Mouse (Mus musculus): ENCODE data around the gene Gpr33. TPM values are rescaled to one million over a fixed set of nuclear protein-coding genes. Genes with fewer than 3 reads are reported as not detected.

Gpr33 gene
- polyA plus RNA-seq, 1 experiment from 2014 or later, result not detected

- Histone ChIP-seq H3K9ac (ENCODE audit: low read length) (no peak overlapping the region), H3K36me3 (ENCODE audit: control insufficient read depth, insufficient read depth, low read length) (peaks cover 28% of the 10 kb centered on the region), H3K27ac (ENCODE audit: low read depth) (no peak overlapping the region), H3K4me1 (replicated peaks; ENCODE audit: control insufficient read depth, insufficient read depth, low read length) (no peaks in the 10 kb centered on the region), H3K4me3 (ENCODE audit: low read depth, low read length) (no peak overlapping the region), H3K4me2 (ENCODE audit: low read length) (no peak overlapping the region), H3K27me3 (replicated peaks; ENCODE audit: control insufficient read depth, insufficient read depth, low read length) (no peaks in the 10 kb centered on the region), H3K9me3 (ENCODE audit: control insufficient read depth, low read length) (no peaks in the 10 kb centered on the region)
- no peak for DNase-seq (ENCODE audit: low spot score)
- 83% methylated on average over 9 of the region's 9 CpGs for WGBS
- ATAC-seq (replicated peaks; ENCODE audit: low FRiP score, low TSS enrichment, low read depth), result no peak
Observed at GRCm38 (mm10) chr12:51998366-51998932, 29.4 kb downstream of the Gpr33 start.

DNA sequence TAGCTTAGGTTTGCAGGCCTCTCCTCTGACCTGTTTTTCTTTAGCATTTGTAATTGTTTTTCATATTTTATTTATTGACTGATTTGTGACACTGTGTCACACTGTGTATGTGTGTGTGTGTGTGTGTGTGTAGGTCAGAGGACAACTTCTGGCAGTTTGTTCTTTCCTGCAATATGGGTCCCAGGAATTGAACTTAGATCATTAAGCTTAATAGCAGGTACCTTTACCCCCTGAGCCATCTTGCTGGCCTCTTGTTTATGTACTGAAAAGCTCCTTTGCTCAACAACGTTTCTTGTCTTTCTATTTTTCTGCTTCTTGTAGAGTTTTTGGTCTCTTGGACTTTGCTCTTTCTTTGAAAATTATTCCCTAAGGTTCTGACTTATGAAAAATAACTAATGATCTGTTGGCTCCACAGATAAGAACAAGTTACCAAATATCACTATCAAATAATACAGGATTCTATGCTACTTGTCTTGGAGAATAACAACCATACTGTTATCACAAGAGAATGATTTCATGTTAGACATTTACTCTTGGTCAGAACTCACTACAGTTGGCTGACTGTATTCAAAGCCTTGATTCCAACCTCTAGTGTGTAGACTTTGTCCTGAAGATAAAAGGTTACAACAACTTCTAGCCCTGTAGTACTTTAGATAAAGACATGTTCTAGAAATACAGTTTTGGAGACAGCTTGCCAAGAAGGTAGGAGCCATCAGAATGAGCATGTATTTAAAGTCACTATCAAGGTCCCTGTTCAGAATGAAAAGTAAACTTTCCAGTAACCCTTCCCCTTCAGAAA, 31.9 kb downstream of the Gpr33 start:
- ATAC-seq (replicated peaks; ENCODE audit: low FRiP score, low TSS enrichment, low read depth) (no peak), DNase-seq (ENCODE audit: low spot score) (no peak)
- Histone ChIP-seq H3K4me2 (ENCODE audit: low read length) (no peak overlapping the region), H3K36me3 (ENCODE audit: control insufficient read depth, insufficient read depth, low read length) (peaks cover 28% of the 10 kb centered on the region), H3K27ac (ENCODE audit: low read depth) (no peak overlapping the region), H3K4me1 (replicated peaks; ENCODE audit: control insufficient read depth, insufficient read depth, low read length) (no peaks in the 10 kb centered on the region), H3K27me3 (replicated peaks; ENCODE audit: control insufficient read depth, insufficient read depth, low read length) (no peaks in the 10 kb centered on the region), H3K9ac (ENCODE audit: low read length) (no peak overlapping the region), H3K4me3 (ENCODE audit: low read depth, low read length) (no peak overlapping the region), H3K9me3 (ENCODE audit: control insufficient read depth, low read length) (no peaks in the 10 kb centered on the region)
- WGBS, result 77% methylated on average over 1 of the region's 1 CpGs

- no peak for DNase-seq (ENCODE audit: low spot score)
- Histone ChIP-seq H3K4me1 (replicated peaks; ENCODE audit: control insufficient read depth, insufficient read depth, low read length) (no peaks in the 10 kb centered on the region), H3K4me2 (ENCODE audit: low read length) (no peak overlapping the region), H3K4me3 (ENCODE audit: low read depth, low read length) (no peak overlapping the region), H3K9ac (ENCODE audit: low read length) (no peak overlapping the region), H3K27me3 (replicated peaks; ENCODE audit: control insufficient read depth, insufficient read depth, low read length) (no peaks in the 10 kb centered on the region), H3K27ac (ENCODE audit: low read depth) (no peak overlapping the region), H3K36me3 (ENCODE audit: control insufficient read depth, insufficient read depth, low read length) (no peaks in the 10 kb centered on the region), H3K9me3 (ENCODE audit: control insufficient read depth, low read length) (no peaks in the 10 kb centered on the region)
- WGBS, result 75% methylated on average over 2 of the region's 2 CpGs
- ATAC-seq (replicated peaks; ENCODE audit: low FRiP score, low TSS enrichment, low read depth), result no peak
Observed at GRCm38 (mm10) chr12:51990629-51991028, 37.2 kb downstream of the Gpr33 start.

- WGBS, result 87% methylated on average over 5 of the region's 5 CpGs
- Histone ChIP-seq H3K4me1 (replicated peaks; ENCODE audit: control insufficient read depth, insufficient read depth, low read length) (no peaks in the 10 kb centered on the region), H3K4me2 (ENCODE audit: low read length) (no peak overlapping the region), H3K4me3 (ENCODE audit: low read depth, low read length) (no peak overlapping the region), H3K9ac (ENCODE audit: low read length) (no peak overlapping the region), H3K9me3 (ENCODE audit: control insufficient read depth, low read length) (no peaks in the 10 kb centered on the region), H3K36me3 (ENCODE audit: control insufficient read depth, insufficient read depth, low read length) (no peaks in the 10 kb centered on the region), H3K27ac (ENCODE audit: low read depth) (no peak overlapping the region), H3K27me3 (replicated peaks; ENCODE audit: control insufficient read depth, insufficient read depth, low read length) (no peaks in the 10 kb centered on the region)
- DNase-seq (ENCODE audit: low spot score) (no peak), ATAC-seq (replicated peaks; ENCODE audit: low FRiP score, low TSS enrichment, low read depth) (no peak)
Observed at GRCm38 (mm10) chr12:51988536-51988935, 39.3 kb downstream of the Gpr33 start.

GRCm38 (mm10) chr12:51985826-51986225, 42.0 kb downstream of the Gpr33 start:
- Histone ChIP-seq H3K36me3 (ENCODE audit: control insufficient read depth, insufficient read depth, low read length) (no peaks in the 10 kb centered on the region), H3K27me3 (replicated peaks; ENCODE audit: control insufficient read depth, insufficient read depth, low read length) (no peaks in the 10 kb centered on the region), H3K9me3 (ENCODE audit: control insufficient read depth, low read length) (no peaks in the 10 kb centered on the region), H3K4me3 (ENCODE audit: low read depth, low read length) (no peak overlapping the region), H3K9ac (ENCODE audit: low read length) (no peak overlapping the region), H3K27ac (ENCODE audit: low read depth) (no peak overlapping the region), H3K4me2 (ENCODE audit: low read length) (no peak overlapping the region), H3K4me1 (replicated peaks; ENCODE audit: control insufficient read depth, insufficient read depth, low read length) (no peaks in the 10 kb centered on the region)
- ATAC-seq (replicated peaks; ENCODE audit: low FRiP score, low TSS enrichment, low read depth), result no peak
- no peak for DNase-seq (ENCODE audit: low spot score)
- 51% methylated on average over 4 of the region's 4 CpGs for WGBS

GRCm38 (mm10) chr12:51985163-51985748, 42.6 kb downstream of the Gpr33 start:
- Histone ChIP-seq H3K36me3 (ENCODE audit: control insufficient read depth, insufficient read depth, low read length) (no peaks in the 10 kb centered on the region), H3K4me3 (ENCODE audit: low read depth, low read length) (no peak overlapping the region), H3K9me3 (ENCODE audit: control insufficient read depth, low read length) (no peaks in the 10 kb centered on the region), H3K4me1 (replicated peaks; ENCODE audit: control insufficient read depth, insufficient read depth, low read length) (no peaks in the 10 kb centered on the region), H3K4me2 (ENCODE audit: low read length) (no peak overlapping the region), H3K9ac (ENCODE audit: low read length) (no peak overlapping the region), H3K27me3 (replicated peaks; ENCODE audit: control insufficient read depth, insufficient read depth, low read length) (no peaks in the 10 kb centered on the region), H3K27ac (ENCODE audit: low read depth) (no peak overlapping the region)
- no peak for DNase-seq (ENCODE audit: low spot score)
- WGBS, result 89% methylated on average over 3 of the region's 3 CpGs
- ATAC-seq (replicated peaks; ENCODE audit: low FRiP score, low TSS enrichment, low read depth), result no peak

DNA sequence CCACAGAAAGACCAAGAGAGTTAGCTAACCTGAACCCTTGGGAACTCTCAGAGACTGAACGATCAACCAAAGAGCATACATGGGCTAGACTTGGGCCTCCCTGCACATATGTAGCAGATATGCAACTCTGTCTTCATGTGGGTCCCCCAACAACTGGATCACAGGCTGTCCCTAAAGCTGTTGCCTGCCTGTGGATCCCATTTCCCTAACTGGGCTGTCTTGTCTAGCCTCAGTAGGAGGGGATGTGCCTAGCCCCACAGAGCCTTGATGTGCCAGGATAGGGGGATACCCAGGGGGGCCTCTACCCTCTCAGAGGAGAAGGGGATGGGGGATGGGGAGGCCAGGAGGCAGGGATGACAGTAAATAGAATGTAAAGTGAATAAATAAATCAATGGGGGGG, 44.2 kb downstream of the Gpr33 start:
- no peak overlapping the region for H3K4me3 ChIP-seq (ENCODE audit: low read depth, low read length)
- WGBS, result 93% methylated on average over 1 of the region's 1 CpGs
- H3K4me1 ChIP-seq (replicated peaks; ENCODE audit: control insufficient read depth, insufficient read depth, low read length), result no peaks in the 10 kb centered on the region
- no peak overlapping the region for H3K27ac ChIP-seq (ENCODE audit: low read depth)
- no peaks in the 10 kb centered on the region for H3K36me3 ChIP-seq (ENCODE audit: control insufficient read depth, insufficient read depth, low read length)
- ATAC-seq (replicated peaks; ENCODE audit: low FRiP score, low TSS enrichment, low read depth) (no peak), DNase-seq (ENCODE audit: low spot score) (no peak)
- H3K4me2 ChIP-seq (ENCODE audit: low read length), result no peak overlapping the region
- no peaks in the 10 kb centered on the region for H3K27me3 ChIP-seq (replicated peaks; ENCODE audit: control insufficient read depth, insufficient read depth, low read length)
- H3K9me3 ChIP-seq (ENCODE audit: control insufficient read depth, low read length), result no peaks in the 10 kb centered on the region
- no peak overlapping the region for H3K9ac ChIP-seq (ENCODE audit: low read length)

DNA sequence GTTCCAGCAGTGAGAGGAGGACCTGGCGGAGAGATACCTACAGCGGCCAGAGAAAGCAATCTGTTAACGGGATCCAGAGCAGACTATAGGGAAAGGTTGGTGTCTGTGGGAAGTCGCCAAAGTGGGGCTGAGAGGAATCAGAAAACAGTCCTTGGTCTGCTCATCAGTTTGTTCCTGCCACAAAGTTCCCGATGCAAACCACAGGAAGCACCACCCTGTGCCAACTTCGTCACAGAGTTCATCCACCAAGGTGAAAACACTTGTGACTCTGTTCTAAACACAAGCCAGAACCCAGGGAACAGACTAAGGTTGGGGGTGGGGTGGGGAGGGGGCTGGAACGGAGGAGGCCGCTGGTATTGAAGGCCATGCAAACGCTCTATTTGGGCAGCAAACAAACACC, 51.3 kb downstream of the Gpr33 start:
- H3K9ac ChIP-seq (ENCODE audit: low read length), result no peak overlapping the region
- H3K9me3 ChIP-seq (ENCODE audit: control insufficient read depth, low read length), result no peaks in the 10 kb centered on the region
- H3K4me2 ChIP-seq (ENCODE audit: low read length), result no peak overlapping the region
- DNase-seq (ENCODE audit: low spot score) (no peak), ATAC-seq (replicated peaks; ENCODE audit: low FRiP score, low TSS enrichment, low read depth) (no peak)
- H3K4me3 ChIP-seq (ENCODE audit: low read depth, low read length), result no peak overlapping the region
- H3K36me3 ChIP-seq (ENCODE audit: control insufficient read depth, insufficient read depth, low read length), result no peaks in the 10 kb centered on the region
- no peaks in the 10 kb centered on the region for H3K27me3 ChIP-seq (replicated peaks; ENCODE audit: control insufficient read depth, insufficient read depth, low read length)
- H3K4me1 ChIP-seq (replicated peaks; ENCODE audit: control insufficient read depth, insufficient read depth, low read length), result no peaks in the 10 kb centered on the region
- no peak overlapping the region for H3K27ac ChIP-seq (ENCODE audit: low read depth)
- 74% methylated on average over 9 of the region's 9 CpGs for WGBS
